Mouse (Mus musculus): ENCODE results near the gene Btn2a2. TPM values are rescaled to one million over a fixed set of nuclear protein-coding genes. Genes with fewer than 3 reads are reported as not detected.
A peak's percentile ranks its signal among the peaks of the same experiment; 100 is the strongest.

The Btn2a2 gene
- 1 to 10 TPM in 2 of 4 experiments, under 1 TPM in 2; 0.63 to 1.1 (median 0.99) TPM for total RNA-seq (2022)

GRCm38 (mm10) chr13:23488400-23489322 is at the start of gene Btn2a2:
Btn2a2 (minus strand) TSS chr13:23488857.
- peak; percentile 35 to 69 for DNase-seq (ENCODE audit: low spot score in 2 of 2)

GRCm38 (mm10) chr13:23538249-23538648 is 49.6 kb upstream of the Btn2a2 start:
- no peak for DNase-seq (ENCODE audit: low spot score in 2 of 2)

GRCm38 (mm10) chr13:23537006-23537710 is 48.5 kb upstream of the Btn2a2 start:
- DNase-seq (ENCODE audit: low spot score in 2 of 2): no peak

GRCm38 (mm10) chr13:23536076-23536822 is 47.6 kb upstream of the Btn2a2 start:
- no peak for DNase-seq (ENCODE audit: low spot score in 2 of 2)

DNA sequence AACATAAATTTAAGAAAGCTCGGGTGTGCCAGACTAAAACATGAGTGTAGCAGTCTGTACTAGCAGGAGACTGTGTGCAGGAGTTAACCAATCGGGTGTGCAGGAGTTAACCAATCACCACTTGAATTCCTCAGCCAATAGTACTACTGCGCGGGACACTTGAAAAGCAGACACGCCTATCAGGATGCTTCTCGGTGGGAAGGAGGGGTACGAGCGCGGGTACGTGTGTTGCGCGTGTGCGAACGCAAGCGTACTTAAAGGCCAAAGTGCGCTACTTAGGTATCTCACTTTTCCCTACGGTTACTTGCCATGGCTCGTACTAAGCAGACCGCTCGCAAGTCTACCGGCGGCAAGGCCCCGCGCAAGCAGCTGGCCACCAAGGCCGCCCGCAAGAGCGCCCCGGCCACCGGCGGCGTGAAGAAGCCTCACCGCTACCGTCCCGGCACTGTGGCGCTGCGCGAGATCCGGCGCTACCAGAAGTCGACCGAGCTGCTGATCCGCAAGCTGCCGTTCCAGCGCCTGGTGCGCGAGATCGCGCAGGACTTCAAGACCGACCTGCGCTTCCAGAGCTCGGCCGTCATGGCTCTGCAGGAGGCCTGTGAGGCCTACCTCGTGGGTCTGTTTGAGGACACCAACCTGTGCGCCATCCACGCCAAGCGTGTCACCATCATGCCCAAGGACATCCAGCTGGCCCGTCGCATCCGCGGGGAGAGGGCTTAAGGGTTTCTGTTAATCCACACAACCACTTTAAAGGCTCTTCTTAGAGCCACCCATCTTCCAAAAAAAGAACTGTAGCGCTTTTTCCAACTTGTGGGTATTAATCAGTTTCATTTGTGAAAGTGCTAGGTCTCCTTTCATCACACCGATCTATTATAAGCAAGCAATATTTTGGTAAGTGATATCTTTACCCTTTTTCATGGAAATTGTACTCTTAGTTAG is 46.7 kb upstream of the Btn2a2 start, which contains the start of gene Hist1h3g:
TSS of gene Hist1h3g (plus strand) at position 286 of the 939 bp plus-strand sequence.
- DNase-seq (ENCODE audit: low spot score in 2 of 2): peak; percentile 75 to 92

GRCm38 (mm10) chr13:23534368-23535131 is 45.9 kb upstream of the Btn2a2 start:
- peak in 1 of 2 experiments; percentile 35 for DNase-seq (ENCODE audit: low spot score in 2 of 2)

DNA sequence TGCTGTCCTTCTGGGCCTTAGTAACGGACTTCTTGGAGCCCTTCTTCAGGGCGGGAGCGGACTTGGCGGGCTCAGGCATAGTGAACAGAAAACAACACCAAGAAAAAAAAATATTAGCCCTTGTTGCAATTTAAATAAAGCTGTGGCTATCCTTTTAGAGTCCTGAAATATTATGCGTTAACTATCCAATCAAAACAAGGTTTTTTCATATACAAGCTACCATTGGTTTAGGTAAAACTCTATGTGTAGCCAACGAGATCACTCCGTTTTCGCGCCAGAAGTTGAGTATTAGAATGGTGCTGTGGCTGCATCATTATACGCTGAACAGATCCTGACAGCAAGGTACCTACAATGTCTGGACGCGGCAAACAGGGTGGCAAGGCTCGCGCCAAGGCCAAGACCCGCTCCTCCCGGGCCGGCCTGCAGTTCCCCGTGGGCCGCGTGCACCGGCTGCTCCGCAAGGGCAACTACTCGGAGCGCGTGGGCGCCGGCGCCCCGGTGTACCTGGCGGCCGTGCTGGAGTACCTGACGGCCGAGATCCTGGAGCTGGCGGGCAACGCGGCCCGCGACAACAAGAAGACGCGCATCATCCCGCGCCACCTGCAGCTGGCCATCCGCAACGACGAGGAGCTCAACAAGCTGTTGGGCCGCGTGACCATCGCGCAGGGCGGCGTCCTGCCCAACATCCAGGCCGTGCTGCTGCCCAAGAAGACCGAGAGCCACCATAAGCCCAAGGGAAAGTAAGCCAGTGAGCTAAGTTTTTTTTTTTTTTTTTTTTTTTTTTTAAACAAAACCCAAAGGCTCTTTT is 45.1 kb upstream of the Btn2a2 start, which contains the start of gene Hist1h2af:
TSS of gene Hist1h2af (plus strand) at position 347 of the 808 bp plus-strand sequence.
- DNase-seq (ENCODE audit: low spot score in 2 of 2): peak in 1 of 2 experiments; percentile 78

GRCm38 (mm10) chr13:23532262-23533075 is 43.8 kb upstream of the Btn2a2 start:
- DNase-seq (ENCODE audit: low spot score in 2 of 2): no peak

DNA sequence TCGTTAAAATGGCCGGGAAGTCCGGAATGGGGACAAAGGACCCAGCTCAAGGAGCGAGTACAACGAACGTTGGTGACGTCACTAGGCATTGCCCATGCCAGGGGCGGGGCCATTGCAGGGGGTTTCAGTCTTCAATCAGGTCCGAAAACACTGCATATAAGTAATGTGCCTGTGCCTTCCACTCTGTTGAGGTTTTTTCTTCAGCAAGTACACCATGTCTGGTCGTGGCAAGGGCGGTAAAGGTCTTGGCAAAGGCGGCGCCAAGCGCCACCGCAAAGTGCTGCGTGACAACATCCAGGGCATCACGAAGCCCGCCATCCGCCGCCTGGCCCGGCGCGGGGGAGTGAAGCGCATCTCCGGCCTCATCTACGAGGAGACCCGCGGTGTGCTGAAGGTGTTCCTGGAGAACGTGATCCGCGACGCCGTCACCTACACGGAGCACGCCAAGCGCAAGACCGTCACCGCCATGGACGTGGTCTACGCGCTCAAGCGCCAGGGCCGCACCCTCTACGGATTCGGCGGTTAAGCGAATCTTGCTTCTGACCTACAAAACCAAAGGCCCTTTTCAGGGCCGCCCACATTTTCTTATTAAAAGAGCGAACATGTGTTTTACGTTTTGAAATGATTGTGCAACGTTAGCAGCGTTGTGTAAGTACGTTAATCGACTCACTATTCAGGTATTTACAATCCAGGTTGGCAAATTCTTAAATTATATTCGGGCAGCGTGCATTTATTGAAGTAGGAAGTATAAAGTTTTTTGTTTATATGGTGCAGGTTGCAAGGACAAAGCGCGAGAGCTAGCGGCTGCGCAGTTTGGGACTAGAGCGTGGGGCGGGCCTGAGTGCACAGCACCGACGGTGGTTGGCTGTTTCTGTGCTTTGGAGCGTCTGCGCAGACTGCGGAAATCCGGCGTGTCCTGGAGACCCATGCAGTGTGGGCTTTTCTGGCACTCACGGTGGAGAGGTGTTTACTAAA is 42.5 kb upstream of the Btn2a2 start, which contains the start of gene Hist1h4h:
TSS of gene Hist1h4h (plus strand) at position 150 of the 975 bp plus-strand sequence.
- peak; percentile 97 to 98 for DNase-seq (ENCODE audit: low spot score in 2 of 2)

DNA sequence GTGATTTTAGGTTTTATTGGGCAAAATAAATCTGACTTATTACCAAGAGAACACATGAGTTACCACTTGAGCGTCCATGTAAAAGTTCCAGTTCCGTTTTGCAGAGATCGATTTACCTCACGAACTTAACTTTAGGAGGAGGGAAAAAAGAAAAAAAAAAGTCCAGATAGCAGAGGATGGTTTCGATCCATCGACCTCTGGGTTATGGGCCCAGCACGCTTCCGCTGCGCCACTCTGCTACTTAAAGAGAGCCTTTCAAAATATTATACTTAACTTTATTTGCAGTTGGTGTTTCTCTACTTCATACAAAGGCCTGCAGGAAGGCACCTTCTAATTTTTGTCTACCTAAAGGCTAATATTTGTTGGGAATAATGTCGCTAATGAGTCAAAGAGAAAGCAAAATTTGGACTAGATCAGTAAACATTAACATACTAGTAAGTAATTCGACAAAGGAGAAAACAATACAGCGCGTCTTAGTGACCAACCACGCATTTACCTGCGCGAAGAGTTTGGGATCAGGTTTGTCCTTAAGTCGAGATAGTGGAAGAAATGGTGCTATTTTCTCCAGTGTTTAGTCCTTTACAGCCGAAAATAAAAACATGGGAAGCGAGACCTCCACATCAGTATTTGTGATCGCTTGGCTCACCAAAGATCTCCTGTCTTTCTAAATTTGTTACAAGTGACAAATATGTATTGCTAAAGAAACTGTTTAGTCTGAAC is 41.7 kb upstream of the Btn2a2 start:
- DNase-seq (ENCODE audit: low spot score in 2 of 2): peak; percentile 36 to 69

DNA sequence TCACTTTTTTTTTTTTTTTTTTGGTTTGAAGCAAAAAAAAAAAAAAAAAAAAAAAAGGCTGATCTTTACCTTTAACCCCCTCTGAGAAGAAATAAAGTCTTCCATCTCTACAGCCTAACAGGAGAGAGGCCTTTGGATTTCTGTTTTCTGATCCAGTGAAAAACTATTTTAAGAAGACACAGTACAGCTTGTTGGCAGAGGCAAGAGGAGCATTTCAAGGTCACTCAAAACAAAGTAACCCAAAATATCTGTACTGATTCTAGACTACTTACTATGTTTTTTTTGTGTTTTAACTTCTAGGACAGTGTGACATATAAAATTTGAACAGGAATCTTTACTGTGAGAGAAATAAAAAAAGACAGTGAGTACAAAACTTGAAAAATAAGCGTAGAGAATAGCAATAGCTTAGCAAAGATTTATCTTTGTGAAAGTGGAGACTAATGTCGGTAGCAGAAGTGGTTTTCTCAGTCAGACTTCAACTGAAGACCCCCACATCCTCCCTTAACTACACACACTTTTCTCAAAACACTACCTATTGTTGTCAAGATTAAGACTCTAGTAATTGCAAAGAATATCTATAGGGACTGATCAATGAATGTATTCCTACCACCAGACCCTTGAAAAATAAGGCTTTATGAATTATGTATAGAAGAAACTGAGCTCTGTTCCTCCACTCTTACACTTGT is 41.0 kb upstream of the Btn2a2 start:
- DNase-seq (ENCODE audit: low spot score in 2 of 2): no peak

GRCm38 (mm10) chr13:23529005-23529404 is 40.3 kb upstream of the Btn2a2 start:
- no peak for DNase-seq (ENCODE audit: low spot score in 2 of 2)

- DNase-seq (ENCODE audit: low spot score in 2 of 2): peak; percentile 80 to 99
Observed at GRCm38 (mm10) chr13:23526312-23526711, 37.7 kb upstream of the Btn2a2 start.

DNA sequence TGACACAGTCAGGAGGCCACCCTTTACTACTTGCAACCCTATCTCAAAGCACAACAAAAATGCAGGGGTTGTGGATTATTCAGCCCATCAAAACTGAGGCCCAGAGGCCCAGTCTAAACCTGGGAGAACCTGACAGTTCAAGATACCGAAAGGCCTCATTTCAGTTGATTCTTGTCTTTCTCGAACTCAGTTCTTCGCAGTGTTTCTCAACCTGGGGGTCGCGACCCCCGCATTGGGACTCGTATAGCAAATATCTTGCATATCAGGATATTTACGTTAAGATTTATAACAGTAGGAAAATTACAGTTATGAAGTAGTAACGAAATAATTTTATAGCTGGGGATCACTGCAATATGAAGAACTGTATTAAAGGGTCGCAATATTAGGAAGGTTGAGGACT is 37.2 kb upstream of the Btn2a2 start:
- DNase-seq (ENCODE audit: low spot score in 2 of 2): no peak

DNA sequence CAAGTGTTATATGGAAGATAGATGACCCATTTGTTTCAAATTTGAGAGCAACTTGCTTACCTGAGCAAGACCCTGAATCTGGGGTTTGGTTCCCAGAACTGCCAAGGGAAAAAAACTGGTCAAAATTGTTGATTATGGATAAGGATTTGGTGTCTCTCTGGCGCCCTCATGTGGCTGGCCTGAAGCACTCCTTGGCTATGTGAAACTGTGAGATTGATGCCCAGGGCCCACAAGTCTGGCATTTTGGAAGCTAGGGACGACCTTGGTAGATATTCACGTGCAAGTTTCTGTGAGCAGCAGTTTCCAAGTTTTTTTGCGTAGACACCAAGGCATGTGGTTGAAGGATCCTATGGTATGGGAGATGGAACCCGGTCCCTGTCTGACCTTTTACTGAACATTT is 36.0 kb upstream of the Btn2a2 start:
- peak; percentile 35 to 44 for DNase-seq (ENCODE audit: low spot score in 2 of 2)
